Mouse (Mus musculus) urinary bladder, adult 2 months (tissue): ENCODE measurements around the gene Kank2. TPM values are rescaled to one million over a fixed set of nuclear protein-coding genes. Genes with fewer than 3 reads are reported as not detected.
A peak's percentile ranks its signal among the peaks of the same experiment; 100 is the strongest.

Experiments used
- DNase-seq: peaks from one replicate; pipeline ENCODE4 v3.0.0; 2022; ENCODE audit warnings: low spot score
- polyA plus RNA-seq: library from polyadenylated mRNA; depleted of rRNA; stranded (reverse); fragments of >200 nt; gene quantifications from 2 replicates; pipeline ENCODE4 v1.2.3, GENCODE M21; 2012

Gene Kank2
- polyA plus RNA-seq, 1 experiment, result 44.6 TPM

DNA sequence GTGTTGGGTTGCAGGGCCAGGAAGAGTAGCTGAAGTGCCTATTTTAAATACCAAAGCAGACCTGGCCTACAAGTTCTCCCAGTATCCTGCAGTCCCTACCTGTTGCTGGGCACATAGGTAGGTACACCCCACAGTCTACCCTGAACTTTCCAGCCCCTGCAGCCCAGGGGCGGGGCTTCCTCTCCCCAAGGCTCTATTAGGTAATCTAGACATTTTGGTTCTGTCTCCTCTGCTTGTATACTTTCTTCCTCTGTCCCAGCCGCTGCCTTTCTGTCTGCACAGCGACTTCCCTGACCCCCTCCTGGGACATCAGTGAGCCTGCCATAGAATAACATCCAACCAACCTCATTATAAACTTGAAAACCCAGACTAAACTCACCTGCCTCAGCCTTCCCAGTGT, 48.2 kb downstream of the Kank2 start:
- DNase-seq, result no peak

DNA sequence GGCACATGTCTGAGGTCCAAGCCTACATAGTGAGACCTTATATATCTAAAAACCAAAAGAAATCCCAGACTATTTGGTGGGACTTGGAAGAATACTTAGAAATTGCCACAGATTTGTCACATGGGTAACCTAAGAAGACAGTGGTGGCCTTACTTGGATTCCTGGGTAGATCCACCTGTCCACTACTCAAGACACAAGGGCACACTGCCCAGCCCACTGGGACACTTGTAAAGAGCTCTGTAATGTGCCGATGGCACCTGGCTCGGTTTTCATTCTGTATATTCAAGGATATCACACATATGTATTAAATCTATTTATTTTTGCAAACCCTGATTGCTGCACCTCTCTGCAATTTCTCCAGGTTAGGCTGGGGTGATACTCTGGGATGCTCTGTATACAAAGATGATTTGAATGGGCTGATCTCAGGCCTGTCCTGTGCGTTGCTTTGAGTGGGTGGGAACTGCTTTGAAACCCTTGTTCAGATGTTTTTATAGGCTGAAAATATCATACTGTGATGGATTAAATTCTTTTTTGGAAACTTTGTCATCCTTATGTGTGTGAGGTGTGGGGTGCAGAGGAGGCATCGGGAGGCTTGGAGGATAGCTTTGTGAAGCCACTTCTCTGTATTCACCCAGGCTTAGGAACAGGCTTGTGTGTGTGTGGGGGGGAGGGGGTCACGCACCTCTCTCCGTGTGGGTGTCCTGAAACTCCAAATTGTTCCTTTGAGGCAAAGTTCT, 49.0 kb downstream of the Kank2 start:
- no peak for DNase-seq

DNA sequence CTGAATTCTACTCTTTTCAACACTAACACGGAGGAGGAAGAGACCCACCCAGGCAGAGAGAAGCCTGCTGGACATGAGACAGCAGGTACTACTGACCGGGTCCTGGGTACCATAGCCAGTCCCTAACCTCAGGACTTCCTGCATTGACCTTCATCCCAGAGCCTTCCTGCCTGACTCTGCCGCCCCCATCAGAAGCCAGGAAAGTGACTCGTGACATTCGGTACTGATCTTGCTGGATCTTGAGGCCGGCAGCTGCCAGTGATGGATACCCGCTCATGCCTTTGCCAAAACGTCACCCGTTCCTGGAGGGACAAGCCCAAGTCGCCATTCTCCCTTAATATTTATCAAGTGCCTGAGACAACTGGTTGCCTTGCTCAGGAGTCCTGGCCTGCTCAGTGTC, 50.1 kb downstream of the Kank2 start:
- no peak for DNase-seq

DNA sequence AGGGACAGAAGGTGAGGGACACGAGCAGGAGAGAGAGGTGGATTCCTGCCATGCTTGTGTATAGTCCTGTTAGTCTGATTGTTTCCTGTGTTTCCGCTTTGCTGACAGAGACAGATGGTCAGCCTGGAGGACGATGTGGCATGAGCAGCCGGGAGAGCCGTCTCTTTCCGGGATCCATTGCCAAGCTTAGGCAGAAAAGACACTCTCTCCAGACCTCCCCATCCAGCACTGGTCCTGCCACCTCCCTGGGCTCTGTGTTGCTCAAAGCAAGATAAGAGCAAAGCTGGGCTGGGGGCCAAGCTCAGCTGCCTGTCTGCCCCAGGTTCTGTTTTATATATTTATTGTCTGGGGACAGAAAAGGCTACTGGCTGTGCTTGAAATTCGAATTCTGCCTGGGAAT, 50.5 kb downstream of the Kank2 start:
- no peak for DNase-seq

DNA sequence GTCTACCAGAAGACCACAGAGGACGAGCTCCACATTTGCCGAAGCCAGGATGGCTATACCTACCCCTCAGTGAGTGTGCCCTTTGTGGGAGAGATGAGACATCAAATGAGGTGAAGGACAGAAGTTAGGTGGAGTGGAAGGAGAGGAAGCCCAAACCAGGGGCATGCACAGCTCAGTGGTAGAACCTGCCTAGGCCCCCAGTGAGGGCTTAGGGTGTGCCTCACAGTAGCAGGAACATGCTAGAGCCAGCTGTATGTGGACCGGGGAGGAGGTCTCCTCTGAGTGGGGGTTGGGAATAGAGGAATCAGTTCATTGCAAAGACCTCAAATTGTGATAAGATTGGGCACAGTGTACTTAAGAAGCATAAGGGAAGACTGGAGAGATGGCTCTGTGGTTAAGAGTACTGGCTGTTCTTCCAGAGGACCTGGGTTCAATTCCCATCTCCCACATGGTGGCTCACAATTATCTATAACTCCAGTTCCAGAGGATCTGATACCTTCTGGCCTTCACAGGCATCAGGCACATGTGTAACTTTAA, 51.2 kb downstream of the Kank2 start:
- DNase-seq, result no peak

DNA sequence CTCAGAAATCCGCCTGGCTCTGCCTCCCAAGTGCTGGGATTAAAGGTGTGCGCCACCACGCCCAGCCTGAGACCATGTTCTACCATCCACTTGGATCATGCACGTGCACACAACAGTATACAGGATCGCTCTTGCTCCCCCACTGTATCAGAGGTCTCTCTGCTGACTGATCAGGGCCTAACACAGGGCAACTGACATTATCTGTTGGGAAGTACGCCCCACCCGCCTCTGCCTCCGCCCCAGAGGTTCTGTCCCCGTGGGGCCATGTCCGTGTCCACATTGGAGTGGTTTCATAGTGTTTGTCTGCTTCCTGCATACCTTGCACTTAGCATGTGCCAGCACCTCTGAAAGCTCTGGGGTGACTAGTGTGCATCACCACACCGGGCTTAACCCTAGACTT, 57.0 kb downstream of the Kank2 start:
- no peak for DNase-seq

DNA sequence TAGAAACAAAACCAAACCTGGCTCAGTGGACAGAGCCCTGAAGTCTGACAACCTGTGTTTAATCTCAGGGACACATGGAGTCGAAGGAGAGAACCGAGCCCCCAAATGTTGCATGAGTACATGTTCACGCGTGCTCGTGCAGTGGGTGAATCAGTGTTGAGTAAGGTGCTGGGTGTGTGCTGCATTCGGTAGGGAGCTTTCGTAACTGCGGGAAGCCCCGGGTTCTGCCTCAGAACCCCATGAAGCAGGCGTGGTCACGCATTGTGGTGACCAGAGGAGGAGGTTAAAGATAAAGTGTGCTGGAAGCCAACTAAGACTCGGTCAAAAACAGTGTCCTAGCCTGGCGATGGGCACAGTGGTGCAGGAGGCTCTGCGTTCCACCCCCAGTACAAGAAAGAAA, 58.1 kb downstream of the Kank2 start:
- DNase-seq, result no peak

DNA sequence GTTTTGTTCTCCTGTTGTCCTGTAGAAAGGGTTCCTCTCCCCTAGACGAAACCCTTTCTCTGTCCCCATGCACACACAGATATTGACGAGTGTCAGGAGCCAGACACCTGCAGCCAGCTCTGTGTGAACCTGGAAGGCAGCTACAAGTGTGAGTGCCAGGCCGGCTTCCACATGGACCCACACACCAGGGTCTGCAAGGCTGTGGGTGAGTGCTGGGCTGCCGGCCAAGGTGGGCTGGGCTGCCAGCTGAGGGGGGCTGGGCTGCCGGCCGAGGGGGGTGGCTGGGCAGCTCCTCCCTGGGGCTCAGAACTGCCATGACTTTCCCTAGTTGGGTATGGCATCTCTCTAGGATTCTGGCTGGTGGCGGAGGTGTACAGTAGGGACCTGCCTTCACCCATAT, 59.8 kb downstream of the Kank2 start:
- DNase-seq, result no peak

DNA sequence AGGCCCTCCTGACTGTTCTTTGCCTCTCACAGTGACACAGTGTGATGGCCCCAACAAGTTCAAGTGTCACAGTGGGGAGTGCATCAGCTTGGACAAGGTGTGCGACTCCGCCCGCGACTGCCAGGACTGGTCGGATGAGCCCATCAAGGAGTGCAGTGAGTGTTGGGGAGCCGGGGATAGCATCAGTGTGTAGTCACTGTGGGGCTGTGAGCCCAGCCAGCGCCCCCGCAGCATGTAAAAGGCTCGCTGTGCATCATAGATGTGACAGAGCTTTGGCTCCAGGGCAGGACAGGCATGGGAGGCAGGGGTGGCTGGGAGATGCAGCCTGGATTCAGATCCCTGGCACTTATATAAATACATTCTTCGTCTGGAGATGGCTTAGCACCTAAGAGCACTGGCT, 61.4 kb downstream of the Kank2 start:
- no peak for DNase-seq

DNA sequence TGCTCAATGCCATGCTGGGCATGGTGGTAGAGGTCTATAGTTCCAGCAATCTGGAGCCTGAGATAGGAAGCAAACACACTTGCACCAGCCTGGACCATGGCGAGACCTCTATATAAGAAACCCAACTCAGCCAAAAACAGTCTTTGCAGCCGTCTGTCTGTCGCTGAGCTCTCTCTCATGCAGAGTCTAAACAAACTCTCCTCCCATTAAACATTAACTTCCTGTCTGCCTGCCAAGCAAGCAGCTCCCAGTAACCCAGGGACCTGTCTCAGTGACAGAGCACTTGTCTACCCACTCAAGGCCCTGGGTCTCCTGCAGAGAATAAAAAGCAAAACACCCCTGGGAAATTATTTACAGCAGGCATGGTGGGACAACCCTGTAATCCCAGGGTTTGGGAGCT, 62.0 kb downstream of the Kank2 start:
- DNase-seq, result no peak

DNA sequence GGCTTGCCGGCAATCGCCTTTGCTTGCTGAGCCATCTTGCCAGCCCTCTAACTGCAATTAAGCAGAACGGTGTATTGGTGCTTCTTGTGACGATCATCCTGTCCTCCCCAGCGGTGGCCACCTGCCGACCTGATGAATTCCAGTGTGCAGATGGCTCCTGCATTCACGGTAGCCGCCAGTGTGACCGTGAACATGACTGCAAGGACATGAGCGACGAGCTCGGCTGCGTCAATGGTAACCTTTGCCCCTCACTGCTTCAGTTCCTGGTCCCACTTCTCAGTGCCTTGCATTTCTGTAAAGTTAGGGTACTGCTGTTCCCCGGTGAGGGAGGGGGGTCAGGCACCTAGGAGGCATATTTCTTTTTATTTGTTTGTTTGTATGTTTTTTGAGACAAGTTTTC, 63.4 kb downstream of the Kank2 start:
- DNase-seq, result no peak

DNA sequence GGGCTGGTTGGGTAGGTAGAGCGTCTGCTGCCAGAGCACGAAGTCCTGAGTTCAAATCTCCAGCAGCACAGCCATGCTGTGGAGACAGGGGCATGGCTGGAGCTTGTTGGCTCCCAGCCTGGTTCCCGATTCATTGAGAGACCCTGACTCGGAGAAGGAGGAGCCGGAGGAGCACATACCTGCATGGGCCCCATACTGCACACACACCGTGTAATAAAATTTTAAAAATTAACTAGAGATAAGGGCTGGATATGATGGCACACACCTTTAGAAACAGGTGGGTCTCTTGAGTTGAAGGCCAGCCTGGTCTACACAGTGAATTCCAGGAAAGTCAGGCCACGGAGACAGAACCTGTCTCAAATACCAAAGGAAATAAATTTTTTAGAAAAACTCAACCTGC, 64.6 kb downstream of the Kank2 start:
- no peak for DNase-seq

DNA sequence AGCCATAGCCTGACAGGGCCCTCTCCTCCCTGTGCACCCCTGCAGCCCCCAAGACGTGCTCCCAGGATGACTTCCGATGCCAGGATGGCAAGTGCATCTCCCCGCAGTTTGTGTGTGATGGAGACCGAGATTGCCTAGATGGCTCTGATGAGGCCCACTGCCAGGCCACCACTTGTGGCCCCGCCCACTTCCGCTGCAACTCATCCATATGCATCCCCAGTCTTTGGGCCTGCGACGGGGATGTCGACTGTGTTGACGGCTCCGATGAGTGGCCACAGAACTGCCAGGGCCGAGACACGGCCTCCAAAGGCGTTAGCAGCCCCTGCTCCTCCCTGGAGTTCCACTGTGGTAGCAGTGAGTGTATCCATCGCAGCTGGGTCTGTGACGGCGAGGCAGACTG, 65.1 kb downstream of the Kank2 start:
- no peak for DNase-seq

DNA sequence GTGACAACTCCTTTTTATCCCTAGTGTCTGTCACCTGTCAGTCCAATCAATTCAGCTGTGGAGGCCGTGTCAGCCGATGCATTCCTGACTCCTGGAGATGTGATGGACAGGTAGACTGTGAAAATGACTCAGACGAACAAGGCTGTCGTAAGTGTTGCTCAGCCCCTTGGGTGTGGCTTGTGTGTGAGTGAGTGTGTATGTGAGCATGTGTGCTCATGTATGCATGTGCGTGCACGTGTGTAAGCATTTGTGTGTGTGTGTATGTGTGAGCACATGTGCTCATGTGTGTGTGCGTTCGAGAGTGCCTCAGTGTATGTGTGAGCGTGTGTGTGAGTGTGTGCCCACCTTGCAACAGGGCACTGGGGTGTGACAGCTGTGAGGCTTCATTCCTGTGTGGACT, 66.3 kb downstream of the Kank2 start:
- DNase-seq, result no peak

DNA sequence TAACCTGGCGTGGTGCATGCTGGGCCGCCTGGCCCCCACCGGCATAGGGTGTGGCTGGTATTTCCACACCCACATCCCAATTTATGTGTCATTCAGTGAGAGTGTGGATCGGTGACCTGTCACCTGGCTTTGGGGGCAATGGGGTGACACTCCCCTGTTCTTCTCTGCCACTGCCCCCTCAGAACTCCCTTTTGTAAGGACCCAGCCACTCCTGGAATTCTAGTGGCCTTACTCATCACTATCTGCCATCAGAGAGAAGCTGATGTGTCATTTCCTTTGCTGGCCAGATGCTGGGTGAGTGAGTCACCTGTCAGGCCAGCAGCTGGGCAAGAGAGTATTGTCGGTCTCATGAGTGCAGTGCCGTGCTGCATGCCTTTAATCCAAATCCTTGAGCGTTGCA, 69.3 kb downstream of the Kank2 start:
- no peak for DNase-seq

DNA sequence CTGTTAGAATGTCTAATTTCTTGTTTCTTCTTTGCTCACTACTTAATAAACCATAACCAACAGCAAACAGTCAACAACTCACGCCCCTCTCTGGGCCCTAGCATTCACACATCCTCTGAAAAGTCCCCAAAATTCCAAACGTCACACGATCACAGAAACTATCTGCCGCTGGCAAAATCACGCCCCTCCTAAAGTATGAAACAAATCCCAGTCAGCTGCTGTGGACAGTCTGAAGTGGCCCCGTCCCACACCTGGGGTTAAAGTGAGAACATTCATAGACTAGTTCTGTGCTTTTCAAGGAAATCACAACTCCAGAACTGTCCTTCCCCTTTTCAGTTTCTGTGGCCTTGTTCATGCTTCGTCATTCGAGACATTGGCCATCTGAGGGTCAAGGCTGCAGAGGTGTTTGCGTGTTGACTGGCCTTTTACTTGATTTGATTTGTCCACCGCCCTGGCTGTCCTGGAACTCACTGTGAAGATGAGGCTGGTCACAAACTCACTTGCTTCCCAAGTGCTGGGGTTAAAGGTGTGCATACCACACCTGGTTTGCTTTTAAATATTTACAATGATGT, 70.2 kb downstream of the Kank2 start:
- DNase-seq, result no peak

DNA sequence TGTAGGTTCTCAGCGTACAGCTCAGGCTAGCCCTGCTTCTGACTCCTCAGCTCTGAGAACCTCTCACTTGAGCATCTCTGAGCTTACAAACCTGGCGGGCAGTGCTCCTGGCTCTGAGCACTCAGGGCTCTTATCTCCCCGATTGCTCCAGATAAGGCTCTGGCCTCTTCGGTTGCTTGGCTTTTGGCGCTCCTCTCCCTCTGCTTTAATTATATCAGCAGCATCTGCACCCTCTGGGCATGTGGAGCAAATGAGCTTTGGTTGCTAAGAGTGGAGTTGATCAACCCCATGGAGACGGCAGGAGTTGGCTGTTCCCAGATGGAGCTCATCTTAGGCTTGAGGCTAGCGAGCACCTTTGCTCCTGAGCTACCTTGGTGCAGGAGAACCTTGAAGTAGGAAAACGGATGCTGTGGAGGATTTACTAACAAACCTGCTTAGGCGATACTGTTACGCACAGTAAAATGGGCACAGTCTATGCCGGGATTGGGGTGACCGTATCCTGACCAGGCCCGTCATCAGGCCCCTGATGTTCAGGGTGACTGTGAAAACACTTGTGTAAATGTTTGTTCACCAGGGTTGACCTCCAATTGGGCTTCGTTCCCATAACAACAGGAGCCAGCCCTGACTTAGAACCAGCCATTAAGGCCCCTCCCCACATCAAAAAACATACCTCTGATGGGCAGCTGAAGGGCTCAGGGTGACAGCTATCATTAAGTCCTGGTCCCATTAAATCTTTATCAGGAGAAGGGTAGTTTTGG, 72.1 kb downstream of the Kank2 start:
- no peak for DNase-seq

DNA sequence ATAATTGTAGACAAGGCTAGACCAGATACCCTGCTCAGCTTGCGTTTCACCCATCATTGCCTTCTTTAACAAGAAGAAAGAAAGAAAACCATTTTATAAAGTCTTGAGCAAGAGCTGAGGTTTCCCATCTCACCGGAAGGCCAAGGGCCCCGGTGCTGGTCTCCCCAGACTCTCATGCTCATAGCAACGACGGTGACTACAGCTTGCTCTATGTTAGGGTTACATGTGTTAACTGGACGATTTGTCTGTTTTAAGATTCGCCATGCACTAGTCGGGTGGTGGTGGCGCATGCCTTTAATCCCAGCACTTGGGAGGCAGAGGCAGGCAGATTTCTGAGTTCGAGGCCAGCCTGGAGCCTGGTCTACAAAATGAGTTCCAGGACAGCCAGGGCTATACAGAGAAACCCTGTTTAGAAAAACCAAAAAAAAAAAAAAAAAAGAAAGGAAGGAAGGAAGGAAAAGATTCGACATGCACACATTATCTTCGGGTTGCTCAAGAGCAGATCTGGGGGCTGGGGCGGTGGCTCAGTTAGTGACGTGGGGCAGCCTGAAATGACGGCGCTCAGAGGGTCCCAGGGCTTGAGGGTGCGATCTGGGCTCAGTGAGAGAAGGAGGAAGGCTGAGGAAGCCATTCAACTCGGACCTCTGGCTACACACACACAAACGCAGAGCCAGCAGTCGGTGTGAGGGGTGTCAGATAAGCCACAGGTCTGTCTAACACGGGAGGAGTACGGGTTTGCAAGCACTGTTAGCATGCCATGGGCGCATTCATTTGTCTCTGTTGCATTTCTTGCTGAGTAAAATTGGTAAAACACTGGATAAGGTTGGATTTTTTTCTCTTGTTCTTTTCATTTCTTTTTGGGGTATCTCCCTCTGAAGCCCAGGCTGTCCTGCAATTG, 73.1 kb downstream of the Kank2 start:
- DNase-seq, result no peak

DNA sequence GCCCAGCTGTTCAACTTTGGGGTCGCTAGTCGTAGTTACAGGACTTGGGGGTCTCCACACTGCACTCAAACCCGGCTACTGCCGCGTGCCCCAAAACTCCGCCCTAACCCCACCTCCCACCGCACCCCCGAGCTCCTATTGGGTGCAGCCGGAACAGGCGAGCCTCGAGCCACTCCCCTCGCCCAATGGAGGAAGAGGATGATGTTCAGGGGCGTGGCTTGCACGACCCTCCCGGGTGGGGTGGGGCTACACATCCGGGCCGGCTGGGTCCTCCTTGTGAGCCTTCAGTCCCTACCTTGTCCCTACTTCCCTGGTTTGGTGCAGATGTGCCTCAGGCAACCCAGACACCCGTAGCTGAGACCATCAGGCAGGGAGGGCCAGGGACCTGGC, 74.4 kb downstream of the Kank2 start:
- DNase-seq, result peak; percentile 77

DNA sequence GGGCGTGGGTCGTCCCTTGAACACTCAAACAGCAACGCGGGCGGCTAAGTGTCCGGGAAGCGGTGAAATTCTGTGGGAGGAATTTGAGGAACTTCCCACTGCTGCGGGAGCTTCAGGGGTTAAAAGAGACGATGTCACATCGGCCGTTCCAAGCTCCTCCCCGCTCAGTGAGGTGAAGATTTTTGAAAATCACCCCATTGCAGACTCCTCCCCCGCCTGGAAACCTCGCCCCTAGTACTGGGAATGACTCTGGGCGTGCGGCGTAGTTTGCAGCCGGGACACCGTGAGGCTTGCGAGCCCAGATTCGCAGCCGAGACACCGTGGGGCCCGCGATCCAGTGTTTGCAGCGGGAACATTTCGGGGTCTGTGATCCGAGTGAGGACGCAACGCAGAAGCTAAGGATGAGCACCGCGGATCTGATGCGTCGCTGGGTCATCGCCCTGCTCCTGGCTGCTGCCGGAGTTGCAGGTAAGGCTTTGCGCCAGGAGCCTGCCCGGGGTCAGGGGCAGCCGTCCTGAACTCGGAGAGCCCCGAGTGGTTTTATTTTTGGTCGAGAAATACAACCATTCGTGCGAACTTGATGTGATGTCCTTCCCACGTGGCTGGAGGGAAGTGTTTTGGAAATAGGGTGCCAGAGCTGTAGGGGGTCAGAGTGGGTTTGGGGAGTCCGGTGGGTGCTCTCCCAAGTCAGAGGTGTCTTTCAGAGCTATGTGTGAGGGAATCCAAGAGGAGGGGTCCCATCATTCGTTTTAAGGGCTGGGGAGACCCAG, 75.0 kb downstream of the Kank2 start, which contains the start of gene Ldlr:
Ldlr (plus strand) TSS at position 107 of the 770 bp plus-strand sequence.
- peak; percentile 83 for DNase-seq

DNA sequence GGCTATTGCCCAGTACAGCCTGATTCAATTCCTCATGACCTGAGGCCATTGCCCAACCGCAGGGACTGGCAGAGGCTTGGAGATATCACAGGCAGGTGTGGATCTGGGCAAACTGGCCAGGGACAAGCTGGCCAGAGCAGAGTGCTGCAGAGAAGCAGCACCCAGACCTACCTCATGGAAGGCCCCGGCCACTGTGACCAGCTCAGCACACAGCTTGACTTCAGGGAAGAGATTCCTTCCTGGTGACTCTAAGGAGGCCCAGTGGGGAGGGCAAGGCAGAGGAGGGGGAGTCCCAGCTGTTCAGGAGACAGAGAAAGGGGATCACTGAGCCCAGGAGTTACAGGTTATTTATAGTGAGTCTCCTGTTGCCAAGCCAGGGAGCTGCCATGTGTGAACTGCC, 77.5 kb downstream of the Kank2 start:
- DNase-seq, result no peak
